Mouse (Mus musculus) stomach, postnatal 0 days (tissue): Measurements from ENCODE around the gene Nbas.

Experiments
- CTCF ChIP-seq: IDR thresholded peaks from 2 replicates; pipeline ENCODE4 v1.5.1; 2016; ENCODE audit warnings: antibody characterized with exemption, low read depth, mild to moderate bottlenecking, moderate library complexity
- EP300 ChIP-seq: optimal IDR thresholded peaks from 2 replicates; pipeline ENCODE3; 2016; ENCODE audit warnings: antibody characterized with exemption

- no peak for TF ChIP-seq CTCF
- TF ChIP-seq EP300, result no peak
These were observed 149.7 kb downstream of the Nbas start for GRCm38 (mm10) chr12:13418651-13419050.
